Mouse (Mus musculus): ENCODE results near the gene Fbxl8.
A peak's percentile ranks its signal among the peaks of the same experiment; 100 is the strongest.

DNA sequence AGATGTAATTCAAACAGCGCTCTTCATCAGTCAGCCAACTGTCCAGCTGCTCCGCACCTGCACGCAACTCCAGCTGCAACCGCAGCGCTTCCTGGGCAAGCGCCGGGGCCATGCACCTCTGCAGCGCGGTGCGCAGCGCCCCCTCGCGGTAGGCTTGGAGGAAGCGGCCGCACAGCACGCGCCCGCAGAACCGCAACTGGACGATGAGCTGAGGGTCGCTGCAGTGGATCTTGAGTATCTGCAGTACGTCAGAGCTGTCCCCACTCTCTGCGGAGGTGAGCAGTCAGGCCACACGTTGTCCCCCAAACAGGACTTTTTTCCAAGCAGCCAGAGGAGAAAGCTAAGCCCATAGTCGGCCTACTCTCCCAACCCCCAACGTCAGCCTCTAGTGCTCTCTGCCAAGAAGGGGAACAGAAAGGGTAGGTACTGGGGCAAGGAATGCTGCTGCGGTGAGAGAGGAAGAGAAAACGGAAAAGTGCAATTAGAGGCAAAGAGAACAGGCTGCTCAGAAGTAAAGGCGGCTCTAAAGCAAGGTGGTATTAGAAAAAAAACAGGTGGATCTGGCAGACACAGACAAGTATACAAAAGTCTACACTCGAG, 4.6 kb upstream of the Fbxl8 start:
- TF ChIP-seq POLR2A (IDR thresholded peaks at IDR 0.05; ENCODE audit: control insufficient read depth, low read depth, low read length) (0 out of 2 replicates have a peak, but pooled peaks have one; percentile 19), CTCF (IDR thresholded peaks at IDR 0.05; ENCODE audit: control insufficient read depth, insufficient read depth, insufficient replicate concordance, low read depth, low read length) (peak; percentile 98)

All from testis, adult 2 months (tissue).